Mouse (Mus musculus) C2C12 (cell line): ENCODE data around the gene Afg1l. TPM values are rescaled to one million over a fixed set of nuclear protein-coding genes. Genes with fewer than 3 reads are reported as not detected.

Experiments
- H3K27me3 ChIP-seq: one replicate; pipeline ENCODE4 v1.6.1; 2011; ENCODE audit not compliant: control insufficient read depth, insufficient read depth, insufficient read length
- H3K36me3 ChIP-seq: one replicate; pipeline ENCODE4 v1.6.1; 2011; ENCODE audit not compliant: control insufficient read depth, insufficient read depth
- H3K4me3 ChIP-seq: one replicate; pipeline ENCODE4 v1.5.1; 2011; ENCODE audit warnings: mild to moderate bottlenecking, control low read depth; ENCODE audit not compliant: poor library complexity, insufficient read depth, severe bottlenecking
- H3K79me2 ChIP-seq: one replicate; pipeline ENCODE4 v1.6.1; 2011; ENCODE audit not compliant: control insufficient read depth, insufficient read depth
- H3K79me3 ChIP-seq: one replicate; pipeline ENCODE4 v1.6.1; 2011; ENCODE audit warnings: low read depth, control low read depth
- H3ac ChIP-seq: one replicate; pipeline ENCODE3; 2011; ENCODE audit warnings: low read depth; ENCODE audit not compliant: control insufficient read depth, insufficient read length
- CEBPB ChIP-seq: IDR thresholded peaks from one replicate; pipeline ENCODE4 v1.6.1; 2011; ENCODE audit warnings: low read depth, mild to moderate bottlenecking, control low read depth, moderate library complexity
- CTCF ChIP-seq: IDR thresholded peaks from one replicate; pipeline ENCODE4 v1.5.1; 2011; ENCODE audit not compliant: control insufficient read depth, insufficient read depth, insufficient read length
- FOSL1 ChIP-seq: IDR thresholded peaks from one replicate; pipeline ENCODE4 v1.8.0; 2011; ENCODE audit warnings: mild to moderate bottlenecking, low read length; ENCODE audit not compliant: poor library complexity, insufficient read depth, severe bottlenecking
- MAX ChIP-seq: IDR thresholded peaks from one replicate; pipeline ENCODE4 v1.6.1; 2011; ENCODE audit warnings: mild to moderate bottlenecking, control low read depth
- MYOD1 ChIP-seq: IDR thresholded peaks from one replicate; pipeline ENCODE4 v1.6.1; 2011; ENCODE audit warnings: low read depth; ENCODE audit not compliant: control insufficient read depth, insufficient read length
- MYOG ChIP-seq: IDR thresholded peaks from one replicate; pipeline ENCODE4 v1.6.1; 2011; ENCODE audit not compliant: control insufficient read depth, insufficient read length; ENCODE audit errors: extremely low read depth
- USF1 ChIP-seq: IDR thresholded peaks from one replicate; pipeline ENCODE4 v1.6.1; 2011; ENCODE audit warnings: low read depth, mild to moderate bottlenecking, control low read depth, moderate library complexity
- polyA plus RNA-seq: library from polyadenylated mRNA; unstranded; fragments of >200 nt; fragmentation: generic; extraction: Trizol; gene quantifications from one replicate; pipeline ENCODE4 v1.2.1, GENCODE M21; 2012; ENCODE audit warnings: missing spikeins

Gene Afg1l
- polyA plus RNA-seq, 1 experiment: 4.7 TPM

DNA sequence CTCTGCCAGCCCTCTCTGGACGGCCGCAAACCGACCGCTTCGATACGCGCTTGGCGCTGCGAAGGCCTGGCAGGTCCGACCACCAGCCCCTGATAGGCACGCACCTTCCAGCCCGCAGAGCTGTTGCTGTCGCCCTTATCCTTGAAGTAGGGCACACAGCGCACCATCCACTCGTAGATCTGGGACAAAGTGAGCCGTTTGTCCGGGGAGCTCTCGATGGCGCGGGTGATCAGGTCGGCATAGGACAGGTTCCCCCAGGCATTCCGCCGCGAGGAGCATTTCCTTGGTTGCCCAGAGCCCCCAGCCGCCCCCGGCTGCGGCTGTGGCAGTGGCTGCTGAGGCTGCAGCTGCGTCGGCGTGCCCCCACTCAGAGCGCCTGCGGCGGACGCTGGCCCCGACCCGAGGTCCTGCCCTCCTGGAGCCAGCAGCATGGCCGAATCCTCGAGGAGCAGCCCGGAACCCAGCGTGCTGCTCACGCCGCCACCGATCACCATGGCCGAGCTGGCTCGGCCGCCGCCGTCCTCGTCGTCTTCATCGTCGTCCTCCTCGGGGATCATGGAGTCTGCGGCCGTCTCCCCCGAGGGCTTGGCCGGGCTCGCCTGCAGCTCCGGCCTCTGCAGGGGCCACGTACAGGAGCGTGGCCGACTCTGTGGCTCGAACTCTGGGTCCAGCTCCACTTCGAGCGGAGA lies 203.5 kb downstream of the Afg1l start:
- no peak for TF ChIP-seq MYOD1
- TF ChIP-seq MAX: no peak
- no peak for TF ChIP-seq CTCF
- TF ChIP-seq MYOG: no peak
- no peak for TF ChIP-seq FOSL1
- TF ChIP-seq CEBPB: no peak
- TF ChIP-seq USF1: no peak
- peak overlapping the region; percentile 82 for H3ac ChIP-seq
- H3K79me3 ChIP-seq: no peaks in the 10 kb centered on the region
- H3K36me3 ChIP-seq: peaks cover 5% of the 10 kb centered on the region
- peak overlapping the region; percentile 68 for H3K4me3 ChIP-seq
- H3K27me3 ChIP-seq: no peaks in the 10 kb centered on the region
- peaks cover 14% of the 10 kb centered on the region for H3K79me2 ChIP-seq

GRCm38 (mm10) chr10:42273760-42274691 lies 204.3 kb downstream of the Afg1l start:
- TF ChIP-seq CTCF (no peak), MAX (no peak), FOSL1 (no peak), CEBPB (no peak), MYOD1 (no peak), USF1 (no peak), MYOG (no peak)
- peaks cover 5% of the 10 kb centered on the region for H3K36me3 ChIP-seq
- no peaks in the 10 kb centered on the region for H3K79me3 ChIP-seq
- no peak overlapping the region for H3ac ChIP-seq
- H3K79me2 ChIP-seq: peaks cover 14% of the 10 kb centered on the region
- H3K4me3 ChIP-seq: no peak overlapping the region
- no peaks in the 10 kb centered on the region for H3K27me3 ChIP-seq

GRCm38 (mm10) chr10:42273403-42273759 lies 205.0 kb downstream of the Afg1l start:
- no peak overlapping the region for H3K4me3 ChIP-seq
- no peak for TF ChIP-seq FOSL1
- no peak for TF ChIP-seq MYOG
- no peak for TF ChIP-seq MAX
- TF ChIP-seq CTCF: no peak
- TF ChIP-seq USF1: no peak
- no peak for TF ChIP-seq MYOD1
- TF ChIP-seq CEBPB: no peak
- peaks cover 14% of the 10 kb centered on the region for H3K79me2 ChIP-seq
- peaks cover 5% of the 10 kb centered on the region for H3K36me3 ChIP-seq
- H3K27me3 ChIP-seq: no peaks in the 10 kb centered on the region
- no peak overlapping the region for H3ac ChIP-seq
- H3K79me3 ChIP-seq: peaks cover 2% of the 10 kb centered on the region

GRCm38 (mm10) chr10:42271454-42272230 lies 206.7 kb downstream of the Afg1l start:
- Histone ChIP-seq H3K27me3 (no peaks in the 10 kb centered on the region), H3K36me3 (peaks cover 9% of the 10 kb centered on the region), H3K79me2 (peaks cover 14% of the 10 kb centered on the region), H3K4me3 (no peak overlapping the region), H3ac (no peak overlapping the region), H3K79me3 (peaks cover 2% of the 10 kb centered on the region)
- TF ChIP-seq CEBPB (no peak), MYOD1 (no peak), CTCF (no peak), MYOG (no peak), MAX (no peak), USF1 (no peak), FOSL1 (no peak)

GRCm38 (mm10) chr10:42270277-42271083 lies 207.9 kb downstream of the Afg1l start:
- H3K4me3 ChIP-seq: no peak overlapping the region
- peaks cover 16% of the 10 kb centered on the region for H3K36me3 ChIP-seq
- H3ac ChIP-seq: no peak overlapping the region
- H3K27me3 ChIP-seq: no peaks in the 10 kb centered on the region
- no peak for TF ChIP-seq MYOD1
- no peak for TF ChIP-seq CTCF
- no peak for TF ChIP-seq MAX
- no peak for TF ChIP-seq MYOG
- no peak for TF ChIP-seq CEBPB
- TF ChIP-seq FOSL1: no peak
- TF ChIP-seq USF1: no peak
- peaks cover 2% of the 10 kb centered on the region for H3K79me3 ChIP-seq
- peaks cover 14% of the 10 kb centered on the region for H3K79me2 ChIP-seq
